Mouse (Mus musculus): ENCODE data around the gene Lyplal1.

Lyplal1 gene

GRCm38 (mm10) chr1:186116701-186117488 is at the start of gene Lyplal1:
TSS of gene Lyplal1 (minus strand) at chr1:186117310.
- in situ Hi-C loops (cut with MboI; ENCODE audit: unreplicated experiment in 2 of 2), result no loop called here

GRCm38 (mm10) chr1:186163616-186164015 is 46.5 kb upstream of the Lyplal1 start:
- in situ Hi-C loops (cut with MboI; ENCODE audit: unreplicated experiment in 2 of 2), result no loop called here

- in situ Hi-C loops (cut with MboI; ENCODE audit: unreplicated experiment in 2 of 2), result no loop called here
These were observed 46.1 kb upstream of the Lyplal1 start for GRCm38 (mm10) chr1:186163206-186163605.

GRCm38 (mm10) chr1:186150376-186150775 is 33.3 kb upstream of the Lyplal1 start:
- in situ Hi-C loops (cut with MboI; ENCODE audit: unreplicated experiment in 2 of 2), result no loop called here

DNA sequence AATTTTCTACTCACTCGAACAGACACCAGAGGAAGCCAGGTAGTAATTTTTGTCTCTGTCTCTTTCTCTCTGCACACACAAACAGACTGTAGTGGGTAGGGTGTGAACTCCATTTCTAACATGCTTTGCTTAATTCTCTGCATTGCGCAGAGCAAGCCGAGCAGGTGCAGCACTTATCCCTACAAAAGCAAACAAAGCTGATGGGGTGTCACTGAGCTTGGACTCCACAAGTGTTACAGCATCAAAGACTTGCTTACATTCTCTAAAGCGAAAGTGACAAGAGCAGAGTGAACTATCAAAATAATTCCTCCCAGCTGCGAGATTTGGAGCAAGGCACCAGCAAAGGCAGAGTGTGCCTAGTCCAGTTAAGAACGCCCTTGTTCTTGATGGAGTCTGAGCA is 28.3 kb upstream of the Lyplal1 start:
- in situ Hi-C loops (cut with MboI; ENCODE audit: unreplicated experiment in 2 of 2), result no loop called here

DNA sequence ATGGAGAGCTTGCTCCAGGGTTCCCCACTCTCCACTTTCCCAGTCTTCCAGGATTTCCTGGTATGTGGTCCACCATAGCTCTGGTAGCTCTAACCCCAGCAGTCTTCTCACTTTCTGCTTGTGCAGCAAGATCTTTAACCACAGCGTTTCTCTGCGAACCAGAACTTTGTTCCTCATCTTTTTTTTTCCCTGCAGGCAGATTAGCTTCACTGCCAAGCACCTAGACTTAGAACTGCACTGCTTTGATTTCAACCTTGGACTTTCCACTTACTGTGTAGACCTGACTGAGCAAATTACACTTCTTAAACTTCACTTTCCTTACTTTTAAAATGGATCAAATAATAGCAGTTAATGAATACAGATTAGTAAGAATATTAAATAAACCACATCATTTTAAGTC is 23.1 kb upstream of the Lyplal1 start:
- in situ Hi-C loops (cut with MboI; ENCODE audit: unreplicated experiment in 2 of 2), result no loop called here

DNA sequence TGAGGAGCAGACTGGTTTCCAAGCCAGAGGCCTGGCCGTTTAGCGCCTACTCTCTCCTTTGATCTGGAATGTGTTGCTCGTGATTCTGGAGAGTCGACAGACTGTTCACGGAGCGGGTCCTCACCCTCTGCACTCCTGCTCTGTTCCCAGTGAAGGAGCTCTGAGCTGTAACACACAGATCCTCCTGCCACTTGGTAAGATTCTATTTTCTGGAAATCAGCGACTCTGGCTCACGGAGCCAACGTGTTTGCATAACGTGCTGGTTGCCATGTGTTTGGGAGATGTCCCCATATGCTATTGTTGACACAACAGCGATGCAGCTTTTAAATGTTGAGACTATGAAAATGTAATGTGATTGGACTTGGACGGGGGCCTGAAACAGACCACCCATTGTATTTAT is 20.8 kb upstream of the Lyplal1 start:
- in situ Hi-C loops (cut with MboI; ENCODE audit: unreplicated experiment in 2 of 2), result no loop called here

DNA sequence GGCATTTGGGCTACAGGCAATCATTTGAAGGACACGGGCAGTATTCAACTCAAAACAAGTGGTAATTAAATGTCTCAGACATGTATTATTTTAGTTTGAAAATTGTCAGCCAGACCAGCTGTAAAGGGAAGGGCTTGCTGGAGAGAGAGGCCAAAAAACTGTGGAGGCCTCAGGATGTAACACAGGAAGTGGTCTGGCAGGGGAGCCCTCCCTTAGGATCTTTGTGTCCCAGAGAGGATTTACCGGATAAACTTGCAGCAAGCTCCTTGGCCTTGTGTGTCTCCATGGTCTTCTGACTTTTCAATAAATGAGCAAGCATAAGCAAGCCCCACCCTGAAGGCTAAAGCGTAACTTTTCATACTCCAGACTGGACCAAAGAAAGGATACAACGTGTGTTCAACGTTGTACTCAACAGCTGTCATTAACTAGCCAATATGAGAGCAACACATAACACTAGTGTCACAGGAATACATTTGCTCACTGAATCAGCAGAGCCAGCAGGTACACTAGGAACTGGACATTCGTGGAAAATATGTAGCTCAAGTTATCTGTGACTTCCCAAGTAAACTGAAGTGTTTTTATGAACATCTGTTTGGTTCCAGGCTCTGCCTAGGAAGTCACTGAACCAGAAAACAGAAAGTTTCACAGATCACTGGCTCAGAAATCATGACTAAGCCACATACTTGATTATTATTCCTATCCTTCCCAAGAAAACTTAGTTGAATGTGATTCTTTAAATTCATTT is 19.7 kb upstream of the Lyplal1 start:
- in situ Hi-C loops (cut with MboI; ENCODE audit: unreplicated experiment in 2 of 2), result no loop called here

GRCm38 (mm10) chr1:186131465-186131864 is 14.4 kb upstream of the Lyplal1 start:
- in situ Hi-C loops (cut with MboI; ENCODE audit: unreplicated experiment in 2 of 2), result no loop called here

DNA sequence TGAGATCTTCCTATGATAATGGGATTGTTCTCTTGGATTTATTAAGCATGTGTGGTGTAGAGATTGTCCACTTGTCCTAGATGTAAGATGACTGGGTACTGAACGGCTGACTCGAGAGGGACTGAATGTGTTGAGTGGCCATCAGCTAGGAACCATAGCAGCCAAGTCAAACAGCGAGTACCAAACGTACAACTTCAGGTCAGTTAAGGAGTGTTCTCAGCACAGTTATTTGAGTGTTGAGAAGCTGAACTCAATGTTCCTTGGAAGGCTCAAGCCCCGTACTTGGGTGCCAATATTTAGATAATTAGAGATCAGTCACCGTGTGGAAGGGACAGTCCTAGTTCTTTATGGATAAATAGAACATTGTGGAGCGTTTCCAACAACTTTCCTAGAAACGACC is 11.8 kb upstream of the Lyplal1 start:
- in situ Hi-C loops (cut with MboI; ENCODE audit: unreplicated experiment in 2 of 2), result no loop called here

DNA sequence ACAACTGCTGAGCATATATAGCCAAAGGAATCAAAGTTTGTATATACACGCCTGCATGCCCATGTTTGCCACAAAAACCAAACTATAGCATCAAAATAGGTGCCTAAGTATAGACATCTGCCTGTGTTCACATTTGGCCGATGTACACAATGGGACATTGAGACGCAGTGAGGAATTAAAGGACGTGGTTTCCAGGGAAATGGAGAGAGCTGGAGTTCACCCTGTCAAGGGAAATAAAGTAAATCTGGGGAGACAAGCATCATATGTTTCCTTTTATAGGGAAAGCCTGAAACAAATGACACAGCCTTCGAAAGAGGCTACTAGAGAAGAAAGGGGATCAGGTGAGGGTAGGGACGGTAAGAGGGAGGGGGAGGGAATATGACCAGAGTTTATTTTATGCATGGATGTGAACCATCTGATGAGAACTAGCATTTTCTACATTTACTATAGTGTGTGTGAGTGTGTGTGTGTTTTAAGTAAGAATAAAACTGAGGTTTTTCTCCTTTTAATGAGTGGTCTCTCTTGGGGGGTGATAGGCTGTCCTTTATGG is 9.3 kb upstream of the Lyplal1 start:
- in situ Hi-C loops (cut with MboI; ENCODE audit: unreplicated experiment in 2 of 2), result no loop called here

DNA sequence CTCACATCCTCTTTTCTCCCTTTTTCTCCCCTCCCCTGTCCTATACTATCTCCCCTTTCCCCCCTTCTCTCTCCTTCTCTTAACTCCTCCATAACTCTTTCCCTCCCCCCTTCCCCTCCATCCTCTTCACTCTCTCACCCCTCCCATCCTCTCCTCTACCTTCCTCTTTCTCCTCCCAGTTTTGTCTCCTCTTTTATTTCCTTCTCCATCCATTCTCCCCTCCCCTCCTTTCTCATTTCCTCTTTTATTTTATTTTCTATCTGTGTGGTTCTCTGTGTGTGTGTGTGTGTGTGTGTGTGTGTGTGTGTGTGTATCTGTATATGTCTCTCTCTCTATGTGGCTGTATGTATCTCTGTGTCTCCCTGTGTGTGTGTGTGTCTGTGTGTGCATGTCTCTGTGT is 6.6 kb upstream of the Lyplal1 start:
- in situ Hi-C loops (cut with MboI; ENCODE audit: unreplicated experiment in 2 of 2), result no loop called here

DNA sequence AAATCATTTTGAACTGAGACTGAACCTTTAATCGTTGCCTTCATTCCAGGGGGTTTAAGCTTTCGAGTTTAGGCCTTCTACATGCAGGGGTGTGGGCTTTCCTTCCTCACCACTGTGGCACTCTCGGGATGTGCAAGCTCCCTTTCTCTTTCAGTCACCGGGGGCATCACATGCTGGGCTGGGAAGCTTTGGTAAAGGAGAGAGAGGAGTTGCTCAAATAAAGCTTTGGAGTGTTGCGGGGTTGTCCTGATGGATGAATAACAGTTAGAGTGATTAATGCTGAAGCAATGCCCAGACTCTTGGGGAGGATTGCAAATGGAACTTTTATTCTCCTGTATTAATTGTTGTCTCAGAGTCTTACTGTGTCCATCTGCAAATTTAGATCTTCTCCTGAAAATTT is 2.7 kb upstream of the Lyplal1 start:
- in situ Hi-C loops (cut with MboI; ENCODE audit: unreplicated experiment in 2 of 2), result no loop called here

DNA sequence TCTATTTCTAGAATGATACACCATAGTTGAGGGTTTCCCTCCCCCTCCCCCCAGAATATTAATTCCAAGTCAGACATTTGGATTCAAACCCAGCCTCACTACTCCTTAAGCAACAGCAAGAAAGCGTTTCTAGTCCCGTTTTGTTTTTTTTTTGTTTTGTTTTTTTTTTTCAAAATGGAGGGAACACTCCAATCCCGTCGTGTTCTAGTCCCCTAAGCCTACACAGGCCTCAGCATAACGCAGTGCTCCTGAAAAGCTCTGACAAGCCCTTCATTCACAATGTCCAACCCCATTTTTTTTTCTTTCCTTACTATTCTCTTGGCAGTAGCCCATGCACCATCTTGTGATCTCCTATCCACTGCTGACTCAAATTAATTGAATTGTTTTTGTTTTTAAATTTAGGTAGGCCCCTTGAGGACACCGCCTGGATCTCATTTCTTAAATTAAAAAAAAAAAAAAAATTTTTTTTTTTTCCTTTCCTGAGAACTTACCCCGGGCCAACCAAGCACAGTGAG is 967 bp downstream of the Lyplal1 start:
- in situ Hi-C loops (cut with MboI; ENCODE audit: unreplicated experiment in 2 of 2), result no loop called here

GRCm38 (mm10) chr1:186102313-186102712 is 14.8 kb downstream of the Lyplal1 start:
- in situ Hi-C loops (cut with MboI; ENCODE audit: unreplicated experiment in 2 of 2), result no loop called here

GRCm38 (mm10) chr1:186066266-186066897 is 50.7 kb downstream of the Lyplal1 start:
- in situ Hi-C loops (cut with MboI; ENCODE audit: unreplicated experiment in 2 of 2), result no loop called here

- in situ Hi-C loops (cut with MboI; ENCODE audit: unreplicated experiment in 2 of 2), result no loop called here
These were observed 57.1 kb downstream of the Lyplal1 start for GRCm38 (mm10) chr1:186060041-186060440.

DNA sequence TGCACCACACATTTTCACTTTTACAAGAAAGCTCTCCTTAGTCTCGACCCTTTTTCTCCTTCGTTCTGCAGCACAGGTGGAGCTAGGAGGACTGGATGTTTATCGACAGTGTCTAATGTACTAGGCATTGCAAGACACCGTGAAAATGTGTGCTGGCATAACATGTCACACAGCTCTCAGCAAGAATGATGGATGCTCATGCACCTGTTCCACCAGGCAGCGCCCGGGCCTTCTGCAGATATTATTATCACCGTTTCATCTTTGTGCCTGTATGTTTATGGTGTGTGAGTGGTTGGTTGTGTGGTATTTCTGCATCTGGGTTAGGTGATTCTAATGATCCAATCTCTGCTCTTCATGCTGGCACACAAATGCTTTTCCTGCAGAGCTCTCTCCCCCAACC is 62.9 kb downstream of the Lyplal1 start:
- in situ Hi-C loops (cut with MboI; ENCODE audit: unreplicated experiment in 2 of 2), result no loop called here

DNA sequence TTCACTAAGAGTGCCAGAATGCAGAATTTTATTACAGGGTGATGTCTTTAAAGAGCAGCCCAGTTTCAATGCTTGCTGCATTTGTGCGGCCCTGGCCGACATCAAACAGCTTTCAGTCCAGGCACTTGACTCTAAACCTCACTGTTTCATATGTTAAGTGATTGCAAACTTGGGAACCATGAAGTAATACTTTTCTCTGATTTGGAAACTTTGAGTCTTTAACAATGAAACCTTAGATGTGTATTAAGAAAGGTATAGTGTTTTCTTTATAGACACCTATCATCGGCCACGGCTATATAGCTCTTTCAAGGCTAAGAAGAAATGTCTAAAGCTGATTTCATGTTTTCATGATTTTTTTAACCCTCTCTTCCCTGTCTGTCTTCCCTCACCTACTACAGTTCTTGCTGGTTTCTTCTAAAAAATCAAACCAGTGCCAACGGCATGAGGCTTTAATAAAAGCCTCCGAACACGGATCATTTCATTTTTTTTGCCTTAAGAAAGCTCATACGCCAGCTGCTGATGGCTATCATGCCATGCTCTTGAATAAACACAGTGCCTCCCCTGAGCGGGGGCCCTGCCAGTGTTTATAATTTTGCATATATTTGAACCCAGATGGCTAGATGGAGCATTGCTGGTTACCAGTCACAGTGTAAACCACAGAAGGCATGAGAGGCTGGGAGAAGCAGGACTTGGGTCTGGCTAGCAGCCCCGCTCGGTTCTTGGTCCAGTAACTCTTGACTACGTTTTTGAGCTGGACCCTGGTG is 63.6 kb downstream of the Lyplal1 start:
- in situ Hi-C loops (cut with MboI; ENCODE audit: unreplicated experiment in 2 of 2), result no loop called here

GRCm38 (mm10) chr1:186043709-186044452 is 73.2 kb downstream of the Lyplal1 start:
- in situ Hi-C loops (cut with MboI; ENCODE audit: unreplicated experiment in 2 of 2), result no loop called here

Data from v-Abl transformed pro-B cells (cell line).